Mouse (Mus musculus): ENCODE measurements around the gene Bbs9. TPM values are rescaled to one million over a fixed set of nuclear protein-coding genes. Genes with fewer than 3 reads are reported as not detected.

Bbs9 gene
- polyA plus RNA-seq, 1 experiment from 2014 or later = 15.0 TPM

- WGBS = 93% methylated on average over 3 of the region's 3 CpGs
- no peaks in the 10 kb centered on the region for H3K27me3 ChIP-seq (ENCODE audit: insufficient read depth, poor library complexity, severe bottlenecking)
These were observed 43.0 kb downstream of the Bbs9 start for GRCm38 (mm10) chr9:22518394-22519041.

DNA sequence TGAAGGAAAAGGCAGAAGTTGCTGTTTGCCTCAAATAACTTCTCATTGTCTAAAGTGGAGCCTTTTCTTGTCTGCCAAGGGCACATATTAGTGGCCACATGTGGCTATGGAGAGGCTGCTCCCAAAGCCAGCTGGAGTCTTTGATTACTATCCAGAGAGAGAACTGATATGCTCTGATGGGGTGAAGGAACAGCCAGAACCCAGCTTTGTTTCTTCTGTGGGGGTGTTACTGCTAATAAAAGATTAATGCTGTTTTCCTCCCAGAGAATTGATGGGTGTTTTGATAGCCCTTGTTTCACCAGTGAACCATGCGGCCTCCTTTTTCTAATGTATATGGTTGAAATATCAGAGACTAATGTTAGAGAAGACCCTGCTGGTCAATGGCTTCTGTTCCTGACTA is 47.9 kb downstream of the Bbs9 start:
- Histone ChIP-seq H3K27ac (no peak overlapping the region), H3K9me3 (peaks cover 4% of the 10 kb centered on the region), H3K4me1 (replicated peaks) (no peaks in the 10 kb centered on the region), H3K36me3 (no peaks in the 10 kb centered on the region), H3K4me3 (no peak overlapping the region), H3K27me3 (ENCODE audit: insufficient read depth, poor library complexity, severe bottlenecking) (no peaks in the 10 kb centered on the region)
- DNase-seq (ENCODE audit: low spot score) = no peak
- 93% methylated on average over 1 of the region's 1 CpGs for WGBS

More at GRCm38 (mm10) chr9:22518394-22519041, 43.0 kb downstream of the Bbs9 start:
- Histone ChIP-seq H3K9me3 (peaks cover 4% of the 10 kb centered on the region), H3K27ac (no peak overlapping the region), H3K4me3 (no peak overlapping the region), H3K4me1 (replicated peaks) (no peaks in the 10 kb centered on the region), H3K36me3 (0 out of 2 replicates have a peak, but pooled peaks cover 4% of the 10 kb centered on the region)
- peak; percentile 19 for DNase-seq (ENCODE audit: low spot score)

- no peak for DNase-seq (ENCODE audit: low spot score)
- 89% methylated on average over 3 of the region's 3 CpGs for WGBS
- Histone ChIP-seq H3K4me3 (no peak overlapping the region), H3K4me1 (replicated peaks) (no peaks in the 10 kb centered on the region), H3K27ac (no peak overlapping the region), H3K36me3 (no peaks in the 10 kb centered on the region), H3K27me3 (ENCODE audit: insufficient read depth, poor library complexity, severe bottlenecking) (no peaks in the 10 kb centered on the region), H3K9me3 (no peaks in the 10 kb centered on the region)
These were observed 55.4 kb downstream of the Bbs9 start for GRCm38 (mm10) chr9:22530734-22531489.

GRCm38 (mm10) chr9:22532112-22532511 is 56.6 kb downstream of the Bbs9 start:
- 90% methylated on average over 5 of the region's 5 CpGs for WGBS
- no peaks in the 10 kb centered on the region for H3K27me3 ChIP-seq (ENCODE audit: insufficient read depth, poor library complexity, severe bottlenecking)
- H3K9me3 ChIP-seq = no peaks in the 10 kb centered on the region
- no peak overlapping the region for H3K27ac ChIP-seq
- no peaks in the 10 kb centered on the region for H3K4me1 ChIP-seq (replicated peaks)
- H3K4me3 ChIP-seq = no peak overlapping the region
- no peaks in the 10 kb centered on the region for H3K36me3 ChIP-seq
- DNase-seq (ENCODE audit: low spot score) = no peak

DNA sequence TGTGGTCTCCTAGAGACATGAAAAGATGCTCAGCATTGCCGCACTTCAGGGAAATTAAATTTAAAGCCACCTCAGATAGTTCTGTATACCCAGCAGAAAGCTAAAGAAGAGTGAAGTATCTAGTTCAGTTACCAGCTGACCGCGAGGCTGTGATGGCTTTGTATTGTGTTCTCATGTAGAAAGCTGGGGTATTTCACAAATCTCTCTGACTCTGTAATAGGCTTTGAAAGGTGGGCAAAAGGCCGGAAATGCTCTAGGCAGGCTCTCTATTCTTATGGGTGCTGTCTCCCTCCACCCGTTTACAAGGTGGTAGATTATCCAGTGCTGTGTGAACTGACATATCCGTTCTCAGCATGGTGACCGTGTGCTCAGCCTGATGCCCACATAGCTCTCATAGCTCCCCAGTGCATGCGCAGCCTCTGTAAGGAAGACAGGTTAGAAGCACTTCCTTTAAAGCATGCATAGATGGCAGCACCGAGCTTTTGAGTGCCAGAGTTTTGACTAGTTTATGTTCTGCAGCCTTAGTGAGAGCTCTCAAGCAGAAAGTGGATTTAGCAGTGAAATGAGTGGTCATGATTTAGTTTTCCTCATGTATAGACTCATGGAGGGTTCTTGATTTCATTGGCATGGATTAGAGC is 57.4 kb downstream of the Bbs9 start:
- no peaks in the 10 kb centered on the region for H3K9me3 ChIP-seq
- no peak overlapping the region for H3K4me3 ChIP-seq
- 55% methylated on average over 9 of the region's 9 CpGs for WGBS
- peak; percentile 11 for DNase-seq (ENCODE audit: low spot score)
- H3K4me1 ChIP-seq (replicated peaks) = no peaks in the 10 kb centered on the region
- no peaks in the 10 kb centered on the region for H3K36me3 ChIP-seq
- no peak overlapping the region for H3K27ac ChIP-seq
- H3K27me3 ChIP-seq (ENCODE audit: insufficient read depth, poor library complexity, severe bottlenecking) = no peaks in the 10 kb centered on the region

DNA sequence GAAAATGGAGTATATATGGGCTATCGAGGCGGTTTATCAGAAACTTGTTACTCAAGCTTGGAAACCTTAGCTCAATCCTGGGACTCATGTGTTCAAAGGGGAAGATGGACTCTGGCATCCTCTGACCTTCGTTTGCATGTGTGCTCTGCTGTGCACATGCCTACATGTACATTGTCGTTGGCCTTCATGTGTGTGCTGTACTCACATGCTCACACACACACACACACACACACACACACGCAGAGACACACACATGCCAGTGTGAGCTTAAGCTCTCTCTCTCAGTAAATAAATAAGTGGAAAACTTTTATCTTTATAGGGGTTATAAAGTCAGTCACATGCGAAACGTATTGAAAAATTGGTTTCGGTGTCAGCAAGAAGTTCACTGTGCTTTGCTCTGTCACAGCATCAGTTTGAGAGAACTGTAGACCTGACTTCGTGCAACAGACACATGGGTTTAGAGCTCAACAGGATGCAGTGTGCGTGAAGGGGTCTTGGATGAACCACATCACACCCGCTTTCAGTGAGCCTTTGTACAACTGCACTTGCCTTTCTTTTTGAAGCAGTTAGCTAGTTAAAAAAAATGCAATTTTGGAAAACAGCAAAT is 62.4 kb downstream of the Bbs9 start:
- no peaks in the 10 kb centered on the region for H3K9me3 ChIP-seq
- H3K4me1 ChIP-seq (replicated peaks) = peaks cover 11% of the 10 kb centered on the region
- WGBS = 90% methylated on average over 11 of the region's 11 CpGs
- no peaks in the 10 kb centered on the region for H3K36me3 ChIP-seq
- H3K4me3 ChIP-seq = no peak overlapping the region
- no peak for DNase-seq (ENCODE audit: low spot score)
- H3K27ac ChIP-seq = no peak overlapping the region
- H3K27me3 ChIP-seq (ENCODE audit: insufficient read depth, poor library complexity, severe bottlenecking) = no peaks in the 10 kb centered on the region

- no peak for DNase-seq (ENCODE audit: low spot score)
- Histone ChIP-seq H3K4me3 (no peak overlapping the region), H3K27me3 (ENCODE audit: insufficient read depth, poor library complexity, severe bottlenecking) (no peaks in the 10 kb centered on the region), H3K4me1 (replicated peaks) (peaks cover 16% of the 10 kb centered on the region), H3K27ac (no peak overlapping the region), H3K36me3 (no peaks in the 10 kb centered on the region), H3K9me3 (no peaks in the 10 kb centered on the region)
- WGBS = 82% methylated on average over 4 of the region's 4 CpGs
These were observed 64.0 kb downstream of the Bbs9 start for GRCm38 (mm10) chr9:22539546-22539945.

- Histone ChIP-seq H3K4me3 (no peak overlapping the region), H3K27me3 (ENCODE audit: insufficient read depth, poor library complexity, severe bottlenecking) (no peaks in the 10 kb centered on the region), H3K4me1 (replicated peaks) (peaks cover 19% of the 10 kb centered on the region), H3K36me3 (no peaks in the 10 kb centered on the region), H3K9me3 (no peaks in the 10 kb centered on the region), H3K27ac (no peak overlapping the region)
- WGBS = 88% methylated on average over 10 of the region's 10 CpGs
- DNase-seq (ENCODE audit: low spot score) = no peak
These were observed 65.6 kb downstream of the Bbs9 start for GRCm38 (mm10) chr9:22541130-22541529.

- H3K27me3 ChIP-seq (ENCODE audit: insufficient read depth, poor library complexity, severe bottlenecking) = no peaks in the 10 kb centered on the region
- no peaks in the 10 kb centered on the region for H3K36me3 ChIP-seq
- H3K27ac ChIP-seq = no peak overlapping the region
- DNase-seq (ENCODE audit: low spot score) = no peak
- peaks cover 19% of the 10 kb centered on the region for H3K4me1 ChIP-seq (replicated peaks)
- no peaks in the 10 kb centered on the region for H3K9me3 ChIP-seq
- WGBS = 80% methylated on average over 5 of the region's 5 CpGs
- H3K4me3 ChIP-seq = no peak overlapping the region
These were observed 68.0 kb downstream of the Bbs9 start for GRCm38 (mm10) chr9:22543467-22543866.

DNA sequence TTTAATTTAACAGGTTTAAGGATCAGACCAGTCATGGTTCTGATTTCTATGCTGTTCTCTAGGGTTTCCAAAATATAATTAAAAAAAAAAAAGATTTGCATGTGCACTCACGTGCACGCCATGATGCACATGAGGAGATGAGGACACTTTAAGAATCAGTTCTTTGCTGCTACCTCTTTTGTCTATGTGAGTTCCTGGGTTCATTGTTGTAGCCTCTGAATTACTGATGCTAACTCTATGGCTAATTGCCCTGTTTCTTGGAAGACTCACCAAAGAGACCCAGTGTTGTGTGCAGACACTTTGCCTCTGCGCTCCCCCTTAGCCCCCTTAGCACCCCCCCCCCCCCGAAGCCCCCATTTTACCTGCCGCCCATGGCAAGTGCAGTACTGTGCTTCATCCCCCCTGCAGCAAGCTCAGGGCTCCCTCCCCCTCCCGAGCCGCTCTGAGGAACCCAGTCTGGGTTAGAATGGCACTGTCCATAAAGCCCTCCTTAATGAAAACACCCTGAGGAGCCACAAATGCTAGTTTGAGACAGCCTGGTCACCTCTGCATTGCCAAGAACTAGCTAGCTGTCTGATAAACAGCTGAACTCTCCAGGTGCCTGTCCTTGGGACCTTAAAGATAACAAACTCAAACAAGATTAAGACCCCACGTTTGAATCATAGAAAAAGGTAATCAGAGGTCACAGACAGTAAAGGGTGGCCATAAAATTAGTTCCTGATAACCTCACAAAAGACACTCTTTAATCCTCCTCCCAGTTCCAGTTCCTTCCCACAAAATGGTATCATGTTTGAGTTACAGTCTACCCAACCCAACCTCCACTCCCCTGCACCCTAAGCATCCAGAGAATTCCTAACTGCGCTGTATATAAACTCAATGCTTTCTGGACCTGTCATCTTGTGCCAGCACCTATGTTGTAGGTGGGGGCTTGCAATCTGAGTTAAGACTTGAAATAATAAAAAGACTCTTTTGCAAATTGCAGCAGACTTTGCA is 69.1 kb downstream of the Bbs9 start:
- 54% methylated on average over 9 of the region's 9 CpGs for WGBS
- H3K9me3 ChIP-seq = no peaks in the 10 kb centered on the region
- no peak overlapping the region for H3K27ac ChIP-seq
- no peak for DNase-seq (ENCODE audit: low spot score)
- H3K4me3 ChIP-seq = no peak overlapping the region
- no peaks in the 10 kb centered on the region for H3K36me3 ChIP-seq
- peaks cover 19% of the 10 kb centered on the region for H3K4me1 ChIP-seq (replicated peaks)
- no peaks in the 10 kb centered on the region for H3K27me3 ChIP-seq (ENCODE audit: insufficient read depth, poor library complexity, severe bottlenecking)

DNA sequence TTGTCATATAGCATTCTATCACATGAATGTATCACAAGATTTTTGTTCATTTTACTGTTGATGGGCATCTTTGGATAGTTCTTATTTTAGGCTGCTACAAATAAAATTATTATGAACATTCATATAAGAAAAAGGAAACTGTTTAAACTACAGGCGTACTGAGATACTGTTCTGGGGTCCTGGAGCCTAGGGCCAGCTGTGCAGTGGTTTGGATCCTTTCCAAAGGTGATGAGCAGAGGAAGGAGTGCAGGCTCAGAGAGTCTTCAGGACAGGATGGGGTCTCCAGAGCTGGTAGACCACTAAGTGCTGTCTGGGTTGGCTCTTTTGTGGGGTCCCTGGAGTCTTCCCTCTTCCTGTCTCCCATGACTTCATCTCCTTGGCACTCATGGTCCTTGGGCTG is 75.8 kb downstream of the Bbs9 start:
- H3K9me3 ChIP-seq = no peaks in the 10 kb centered on the region
- DNase-seq (ENCODE audit: low spot score) = no peak
- no peaks in the 10 kb centered on the region for H3K36me3 ChIP-seq
- no peaks in the 10 kb centered on the region for H3K27me3 ChIP-seq (ENCODE audit: insufficient read depth, poor library complexity, severe bottlenecking)
- WGBS = 88% methylated on average over 1 of the region's 1 CpGs
- no peak overlapping the region for H3K27ac ChIP-seq
- no peak overlapping the region for H3K4me3 ChIP-seq
- H3K4me1 ChIP-seq (replicated peaks) = no peaks in the 10 kb centered on the region

- H3K27me3 ChIP-seq (ENCODE audit: insufficient read depth, poor library complexity, severe bottlenecking) = no peaks in the 10 kb centered on the region
- no peak for DNase-seq (ENCODE audit: low spot score)
- no peaks in the 10 kb centered on the region for H3K36me3 ChIP-seq
- WGBS = 64% methylated on average over 5 of the region's 5 CpGs
- H3K4me3 ChIP-seq = no peak overlapping the region
- no peaks in the 10 kb centered on the region for H3K9me3 ChIP-seq
- no peak overlapping the region for H3K27ac ChIP-seq
- no peaks in the 10 kb centered on the region for H3K4me1 ChIP-seq (replicated peaks)
These were observed 80.6 kb downstream of the Bbs9 start for GRCm38 (mm10) chr9:22556076-22556475.
